Mouse (Mus musculus) G1E (cell line): ENCODE measurements around the gene Rptor.

Source experiments
- CTCF ChIP-seq: IDR thresholded peaks from 2 replicates; pipeline ENCODE4 v1.5.1; 2012; ENCODE audit warnings: low read depth, low read length, inconsistent platforms, mixed read lengths
- GATA1 ChIP-seq: IDR thresholded peaks from 2 replicates; pipeline ENCODE4 v1.6.1; 2012; ENCODE audit warnings: borderline replicate concordance, low read length, inconsistent platforms, mixed read lengths

DNA sequence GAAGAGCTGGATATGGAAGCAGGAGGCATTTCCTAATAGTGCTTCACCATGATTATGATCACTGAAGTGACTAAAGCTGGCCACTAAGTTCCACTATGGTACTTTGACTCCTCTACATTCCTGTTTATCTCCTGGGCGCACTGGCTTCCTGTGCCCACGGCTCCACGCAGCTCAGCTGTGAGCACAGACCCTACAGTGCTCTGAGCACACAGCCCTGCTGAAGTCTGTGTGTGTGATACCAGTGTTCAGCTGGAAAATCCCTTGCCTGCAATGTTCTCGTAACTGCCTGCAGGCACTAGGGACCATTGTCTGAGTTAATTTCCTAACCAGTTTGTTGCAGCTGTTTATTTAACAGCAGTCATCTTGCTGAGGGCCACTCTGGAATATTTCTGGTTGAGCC is 223.5 kb downstream of the Rptor start:
- no peak for TF ChIP-seq GATA1
- no peak for TF ChIP-seq CTCF
